Mouse (Mus musculus): ENCODE measurements at regions not wholly inside any gene's neighbourhood (a gene's known extent, or its start where the extent isn't known, plus 50 kb on each side); places are given as distances from the start of the nearest gene placed in this dataset.

GRCm38 (mm10) chr10:96406306-96406705 lies 210.5 kb upstream of the Btg1 start:
- no peak for TF ChIP-seq CTCF (IDR thresholded peaks at IDR 0.05; ENCODE audit: low read depth, low read length)
- no peak for TF ChIP-seq GATA1 (IDR thresholded peaks at IDR 0.05; ENCODE audit: borderline replicate concordance, low read length)
- TF ChIP-seq POLR2AphosphoS5 (IDR thresholded peaks at IDR 0.05; ENCODE audit: insufficient replicate concordance, low read depth, low read length) = no peak
- no peak for TF ChIP-seq TAL1 (conservative IDR thresholded peaks at IDR 0.05; ENCODE audit: low read depth, low read length)
